Mouse (Mus musculus): Measurements from ENCODE around the gene Serpini1. TPM values are rescaled to one million over a fixed set of nuclear protein-coding genes. Genes with fewer than 3 reads are reported as not detected.

Serpini1 gene
- polyA plus RNA-seq, 1 experiment from 2014 or later: 44.9 TPM

DNA sequence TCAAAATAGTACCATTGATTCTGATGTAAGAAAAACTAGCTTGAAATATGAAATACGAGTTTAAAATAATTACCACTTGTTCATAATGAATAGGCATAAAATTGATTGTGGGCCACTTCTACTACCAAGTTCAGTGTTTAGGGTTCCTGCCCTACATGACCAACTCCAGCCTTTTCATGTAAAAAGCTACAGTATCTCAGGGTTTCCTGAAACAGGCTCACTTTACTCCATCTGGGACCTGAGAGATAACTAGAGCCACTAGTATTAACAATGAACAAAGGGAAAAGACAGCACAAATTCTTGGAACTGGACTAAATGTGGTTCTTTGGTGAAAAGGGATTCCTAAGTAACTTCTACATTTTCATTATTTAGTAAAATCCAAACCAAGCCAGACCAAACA, 13.1 kb upstream of the Serpini1 start:
- 86% methylated on average over 1 of the region's 1 CpGs for WGBS
- no peak overlapping the region for H3K4me2 ChIP-seq (ENCODE audit: low read length)
- ATAC-seq (replicated peaks; ENCODE audit: low FRiP score, low TSS enrichment, low read depth) (no peak), DNase-seq (ENCODE audit: low spot score) (no peak)
- H3K9me3 ChIP-seq (ENCODE audit: control insufficient read depth, low read length): no peaks in the 10 kb centered on the region
- no peaks in the 10 kb centered on the region for H3K4me1 ChIP-seq (replicated peaks; ENCODE audit: control insufficient read depth, insufficient read depth, low read length)
- no peak overlapping the region for H3K27ac ChIP-seq (ENCODE audit: low read depth)
- H3K9ac ChIP-seq (ENCODE audit: low read length): no peak overlapping the region
- H3K36me3 ChIP-seq (ENCODE audit: control insufficient read depth, insufficient read depth, low read length): peaks cover 15% of the 10 kb centered on the region
- H3K4me3 ChIP-seq (ENCODE audit: low read depth, low read length): no peak overlapping the region
- no peaks in the 10 kb centered on the region for H3K27me3 ChIP-seq (replicated peaks; ENCODE audit: control insufficient read depth, insufficient read depth, low read length)

DNA sequence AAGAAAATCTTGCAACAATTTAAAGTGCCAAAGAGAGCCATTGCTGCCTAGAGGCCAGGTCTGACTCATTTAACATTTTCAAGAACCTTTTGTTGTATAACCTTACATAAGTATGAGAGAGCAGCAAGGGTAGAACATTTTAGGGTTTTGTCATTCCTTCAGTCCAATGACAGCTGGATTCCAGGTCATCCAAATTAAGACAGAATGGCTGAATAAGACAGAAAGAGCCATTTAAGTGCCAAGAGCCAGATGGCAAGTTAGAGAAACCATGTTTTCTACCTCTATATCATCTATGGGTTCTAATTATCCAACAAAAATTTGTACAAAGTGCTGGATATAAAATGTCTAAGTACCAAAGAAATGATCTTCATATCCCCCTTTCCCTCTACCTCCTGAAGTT, 6.1 kb upstream of the Serpini1 start:
- Histone ChIP-seq H3K9ac (ENCODE audit: low read length) (no peak overlapping the region), H3K27me3 (replicated peaks; ENCODE audit: control insufficient read depth, insufficient read depth, low read length) (no peaks in the 10 kb centered on the region), H3K9me3 (ENCODE audit: control insufficient read depth, low read length) (no peaks in the 10 kb centered on the region), H3K4me3 (ENCODE audit: low read depth, low read length) (no peak overlapping the region), H3K4me2 (ENCODE audit: low read length) (no peak overlapping the region), H3K36me3 (ENCODE audit: control insufficient read depth, insufficient read depth, low read length) (no peaks in the 10 kb centered on the region), H3K27ac (ENCODE audit: low read depth) (no peak overlapping the region), H3K4me1 (replicated peaks; ENCODE audit: control insufficient read depth, insufficient read depth, low read length) (peaks cover 5% of the 10 kb centered on the region)
- no peak for DNase-seq (ENCODE audit: low spot score)
- no peak for ATAC-seq (replicated peaks; ENCODE audit: low FRiP score, low TSS enrichment, low read depth)

DNA sequence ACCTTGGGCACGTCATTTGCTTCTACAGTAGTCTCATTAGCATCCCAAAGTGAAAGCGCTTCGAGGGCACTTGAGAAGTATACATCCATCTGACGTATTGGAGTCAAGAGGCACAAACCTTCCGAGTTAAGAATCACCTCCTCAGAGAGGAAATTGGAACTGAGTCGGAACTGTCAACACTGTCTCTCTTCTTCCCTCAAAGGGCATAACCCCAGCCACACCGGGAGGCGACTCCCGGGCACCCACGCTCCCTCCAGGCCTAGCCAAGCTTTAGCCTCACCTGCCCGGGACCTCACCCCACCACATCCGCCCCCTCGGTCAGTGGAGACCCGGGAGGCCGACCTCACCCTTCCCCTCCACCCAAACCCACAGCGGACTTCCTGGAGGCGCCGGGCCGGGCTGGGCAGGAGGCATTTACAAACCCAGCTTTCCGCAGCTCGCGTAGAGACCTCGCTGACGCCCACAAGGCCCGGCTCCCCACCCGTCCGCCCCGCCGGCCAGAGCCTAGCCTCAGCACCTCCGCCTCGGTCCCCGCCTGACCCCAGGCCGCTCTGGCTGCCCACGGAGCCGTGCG, 1.1 kb upstream of the Serpini1 start:
- peak overlapping the region; percentile 84 for H3K4me2 ChIP-seq (ENCODE audit: low read length)
- no peaks in the 10 kb centered on the region for H3K27me3 ChIP-seq (replicated peaks; ENCODE audit: control insufficient read depth, insufficient read depth, low read length)
- under 1% methylated on average over 36 of the region's 36 CpGs for WGBS
- peak overlapping the region; percentile 87 for H3K9ac ChIP-seq (ENCODE audit: low read length)
- no peak for DNase-seq (ENCODE audit: low spot score)
- no peaks in the 10 kb centered on the region for H3K9me3 ChIP-seq (ENCODE audit: control insufficient read depth, low read length)
- H3K27ac ChIP-seq (ENCODE audit: low read depth): peak overlapping the region; percentile 82
- ATAC-seq (replicated peaks; ENCODE audit: low FRiP score, low TSS enrichment, low read depth): peak; percentile 55
- peak overlapping the region; percentile 89 for H3K4me3 ChIP-seq (ENCODE audit: low read depth, low read length)
- peaks cover 5% of the 10 kb centered on the region for H3K4me1 ChIP-seq (replicated peaks; ENCODE audit: control insufficient read depth, insufficient read depth, low read length)
- no peaks in the 10 kb centered on the region for H3K36me3 ChIP-seq (ENCODE audit: control insufficient read depth, insufficient read depth, low read length)

DNA sequence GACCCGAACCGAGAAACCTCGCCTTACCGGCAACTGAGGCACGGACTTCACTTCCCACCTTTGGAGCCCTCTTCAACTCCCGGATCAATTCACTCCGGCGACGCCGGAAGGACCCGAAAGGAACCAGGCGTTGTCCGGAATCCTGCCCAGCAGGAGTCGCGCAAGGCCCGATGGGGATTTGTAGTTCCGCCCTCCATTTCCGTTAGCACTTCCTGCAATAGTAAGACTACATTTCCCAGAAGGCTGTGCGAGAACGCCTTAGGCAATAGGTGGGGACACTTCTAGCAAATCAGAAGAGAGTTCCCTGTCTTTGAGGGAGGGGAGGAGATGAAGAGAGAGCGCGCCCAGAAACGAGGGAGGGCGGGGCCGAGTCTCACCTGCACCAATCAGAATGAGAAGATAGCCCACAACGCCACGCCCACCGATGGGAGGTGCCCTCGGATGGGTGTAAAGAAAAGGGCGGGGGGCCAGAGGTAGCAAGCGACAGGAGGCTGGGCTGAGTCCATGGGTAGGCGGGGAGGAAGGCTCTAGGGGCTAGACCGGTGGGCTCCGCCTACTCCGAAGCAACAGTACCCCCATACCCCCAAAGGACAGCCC, 554 bp upstream of the Serpini1 start, which contains the start of gene Pdcd10:
Pdcd10 (minus strand) TSS at position 162 of the 597 bp plus-strand sequence.
- H3K27ac ChIP-seq (ENCODE audit: low read depth): peak within 1 kb of the TSS; percentile 82
- WGBS: under 1% methylated on average over 34 of the region's 35 CpGs

DNA sequence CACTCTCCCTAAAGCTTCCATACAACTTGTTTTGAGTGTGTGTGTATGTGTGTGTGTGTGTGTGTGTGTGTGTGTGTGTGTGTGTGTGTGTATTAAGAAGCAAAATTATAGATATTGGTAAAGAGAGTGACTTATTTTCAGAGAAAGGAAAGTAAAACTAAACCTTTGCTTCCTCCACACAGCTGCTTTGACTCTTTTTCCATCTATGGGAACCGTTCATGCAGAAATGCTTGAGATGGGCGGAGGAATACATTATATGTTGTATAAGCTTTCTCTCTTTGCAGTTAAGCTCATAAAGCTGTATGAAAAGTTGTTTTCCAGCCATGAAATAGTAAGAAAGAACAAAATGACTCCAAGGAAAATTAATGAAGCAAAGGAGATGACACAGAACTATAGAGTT, 16.7 kb downstream of the Serpini1 start:
- DNase-seq (ENCODE audit: low spot score): no peak
- no peak for ATAC-seq (replicated peaks; ENCODE audit: low FRiP score, low TSS enrichment, low read depth)
- no peak overlapping the region for H3K4me3 ChIP-seq (ENCODE audit: low read depth, low read length)
- H3K27ac ChIP-seq (ENCODE audit: low read depth): no peak overlapping the region
- no peaks in the 10 kb centered on the region for H3K27me3 ChIP-seq (replicated peaks; ENCODE audit: control insufficient read depth, insufficient read depth, low read length)
- H3K36me3 ChIP-seq (ENCODE audit: control insufficient read depth, insufficient read depth, low read length): no peaks in the 10 kb centered on the region
- H3K4me2 ChIP-seq (ENCODE audit: low read length): no peak overlapping the region
- no peaks in the 10 kb centered on the region for H3K4me1 ChIP-seq (replicated peaks; ENCODE audit: control insufficient read depth, insufficient read depth, low read length)
- H3K9ac ChIP-seq (ENCODE audit: low read length): no peak overlapping the region
- H3K9me3 ChIP-seq (ENCODE audit: control insufficient read depth, low read length): no peaks in the 10 kb centered on the region
- WGBS: 82% methylated on average over 2 of the region's 2 CpGs

More for the DNA sequence above, 554 bp upstream of the Serpini1 start, which contains the start of gene Pdcd10:
- Histone ChIP-seq H3K4me2 (ENCODE audit: low read length) (peak within 1 kb of the TSS; percentile 84), H3K4me1 (replicated peaks; ENCODE audit: control insufficient read depth, insufficient read depth, low read length) (peaks cover 5% of the 10 kb centered on the region), H3K9me3 (ENCODE audit: control insufficient read depth, low read length) (no peaks in the 10 kb centered on the region), H3K9ac (ENCODE audit: low read length) (peak within 1 kb of the TSS; percentile 87), H3K36me3 (ENCODE audit: control insufficient read depth, insufficient read depth, low read length) (no peaks in the 10 kb centered on the region), H3K4me3 (ENCODE audit: low read depth, low read length) (peak within 1 kb of the TSS; percentile 89), H3K27me3 (replicated peaks; ENCODE audit: control insufficient read depth, insufficient read depth, low read length) (no peaks in the 10 kb centered on the region)
- DNase-seq (ENCODE audit: low spot score) (peak; percentile 99), ATAC-seq (replicated peaks; ENCODE audit: low FRiP score, low TSS enrichment, low read depth) (peak; percentile 98)

DNA sequence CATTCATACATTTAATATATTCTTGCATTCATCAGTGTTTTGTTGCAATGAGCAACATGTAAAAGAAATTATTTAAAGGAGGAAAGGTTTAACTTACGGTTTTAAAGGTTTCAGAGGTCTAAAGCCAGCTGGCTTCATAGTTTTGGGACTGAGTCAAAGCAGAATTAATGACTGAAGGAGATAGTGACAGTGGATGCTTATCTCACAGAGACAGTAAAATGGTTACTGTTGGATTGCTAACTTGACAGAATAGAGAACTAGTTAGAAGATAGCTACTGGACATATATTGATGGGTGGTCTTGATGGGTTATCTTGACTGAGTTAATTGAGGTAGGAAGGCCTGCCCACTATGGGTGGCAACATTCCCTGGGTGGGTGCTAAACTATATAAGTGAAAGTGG, 18.2 kb downstream of the Serpini1 start:
- no peak overlapping the region for H3K27ac ChIP-seq (ENCODE audit: low read depth)
- WGBS: 75% methylated on average over 1 of the region's 1 CpGs
- H3K27me3 ChIP-seq (replicated peaks; ENCODE audit: control insufficient read depth, insufficient read depth, low read length): no peaks in the 10 kb centered on the region
- no peak overlapping the region for H3K4me2 ChIP-seq (ENCODE audit: low read length)
- ATAC-seq (replicated peaks; ENCODE audit: low FRiP score, low TSS enrichment, low read depth) (no peak), DNase-seq (ENCODE audit: low spot score) (no peak)
- no peak overlapping the region for H3K4me3 ChIP-seq (ENCODE audit: low read depth, low read length)
- no peaks in the 10 kb centered on the region for H3K9me3 ChIP-seq (ENCODE audit: control insufficient read depth, low read length)
- H3K9ac ChIP-seq (ENCODE audit: low read length): no peak overlapping the region
- H3K36me3 ChIP-seq (ENCODE audit: control insufficient read depth, insufficient read depth, low read length): no peaks in the 10 kb centered on the region
- no peaks in the 10 kb centered on the region for H3K4me1 ChIP-seq (replicated peaks; ENCODE audit: control insufficient read depth, insufficient read depth, low read length)

DNA sequence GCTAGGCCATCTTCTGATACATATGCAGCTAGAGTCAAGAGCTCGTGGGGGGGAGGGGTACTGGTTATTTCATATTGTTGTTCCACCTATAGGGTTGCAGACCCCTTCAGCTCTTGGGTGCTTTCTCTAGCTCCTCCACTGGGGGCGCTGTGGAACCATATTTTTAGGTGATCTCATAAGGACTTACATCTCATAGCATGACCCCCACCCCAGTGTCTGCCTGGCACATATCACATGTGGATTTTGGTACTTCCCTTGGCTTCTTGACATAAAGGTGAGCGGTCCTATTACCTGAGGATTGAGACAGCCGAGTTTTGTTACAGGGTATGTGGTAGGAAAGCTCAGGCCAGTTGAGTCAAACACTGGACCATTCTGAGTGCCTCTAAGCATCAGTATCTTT, 22.0 kb downstream of the Serpini1 start:
- Histone ChIP-seq H3K4me1 (replicated peaks; ENCODE audit: control insufficient read depth, insufficient read depth, low read length) (no peaks in the 10 kb centered on the region), H3K9me3 (ENCODE audit: control insufficient read depth, low read length) (no peaks in the 10 kb centered on the region), H3K36me3 (ENCODE audit: control insufficient read depth, insufficient read depth, low read length) (no peaks in the 10 kb centered on the region), H3K4me3 (ENCODE audit: low read depth, low read length) (no peak overlapping the region), H3K27me3 (replicated peaks; ENCODE audit: control insufficient read depth, insufficient read depth, low read length) (no peaks in the 10 kb centered on the region), H3K9ac (ENCODE audit: low read length) (no peak overlapping the region), H3K27ac (ENCODE audit: low read depth) (no peak overlapping the region), H3K4me2 (ENCODE audit: low read length) (no peak overlapping the region)
- ATAC-seq (replicated peaks; ENCODE audit: low FRiP score, low TSS enrichment, low read depth) (no peak), DNase-seq (ENCODE audit: low spot score) (no peak)
- 52% methylated on average over 4 of the region's 4 CpGs for WGBS

DNA sequence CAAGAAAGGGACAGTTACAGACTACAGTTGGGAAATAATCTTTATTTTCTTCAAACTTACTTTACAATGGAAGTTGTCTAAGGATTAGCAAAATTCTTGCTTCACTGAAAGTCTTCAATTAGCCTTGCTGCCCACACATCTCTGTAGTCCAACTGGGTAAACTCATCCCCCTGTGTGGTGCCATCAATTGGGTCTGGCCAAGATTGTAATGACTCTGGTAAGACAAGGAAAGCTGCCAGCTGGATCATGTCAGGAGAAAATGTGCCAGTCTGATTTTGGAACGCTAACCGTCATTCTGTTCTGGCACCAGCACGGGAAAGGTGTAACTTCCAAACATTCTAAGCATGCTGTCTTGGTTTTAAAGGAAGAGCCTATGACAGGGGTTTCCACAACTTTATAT, 25.9 kb downstream of the Serpini1 start:
- 87% methylated on average over 3 of the region's 3 CpGs for WGBS
- H3K36me3 ChIP-seq (ENCODE audit: control insufficient read depth, insufficient read depth, low read length): no peaks in the 10 kb centered on the region
- H3K27me3 ChIP-seq (replicated peaks; ENCODE audit: control insufficient read depth, insufficient read depth, low read length): no peaks in the 10 kb centered on the region
- DNase-seq (ENCODE audit: low spot score): no peak
- H3K4me3 ChIP-seq (ENCODE audit: low read depth, low read length): no peak overlapping the region
- H3K4me2 ChIP-seq (ENCODE audit: low read length): no peak overlapping the region
- no peak overlapping the region for H3K9ac ChIP-seq (ENCODE audit: low read length)
- no peaks in the 10 kb centered on the region for H3K9me3 ChIP-seq (ENCODE audit: control insufficient read depth, low read length)
- no peak for ATAC-seq (replicated peaks; ENCODE audit: low FRiP score, low TSS enrichment, low read depth)
- H3K27ac ChIP-seq (ENCODE audit: low read depth): no peak overlapping the region
- H3K4me1 ChIP-seq (replicated peaks; ENCODE audit: control insufficient read depth, insufficient read depth, low read length): no peaks in the 10 kb centered on the region

DNA sequence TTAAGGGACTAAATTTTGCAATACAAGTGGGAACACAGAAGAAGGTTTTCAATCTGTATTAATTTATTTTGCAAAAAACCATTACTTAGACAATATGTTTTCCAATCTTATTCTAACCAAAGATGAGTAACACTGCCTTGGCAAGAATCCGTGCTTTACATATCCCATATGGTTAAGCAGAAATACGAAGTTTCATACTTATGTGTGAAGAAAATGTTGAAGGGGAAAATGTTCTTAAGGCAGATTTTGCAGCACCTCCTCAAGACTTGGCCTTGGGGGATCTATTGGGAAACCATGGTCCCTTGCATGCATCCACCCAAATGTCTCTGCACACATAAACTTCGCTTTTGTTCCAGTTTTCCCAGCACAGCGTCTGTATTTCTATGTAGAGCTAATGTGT, 27.6 kb downstream of the Serpini1 start:
- Histone ChIP-seq H3K27ac (ENCODE audit: low read depth) (no peak overlapping the region), H3K4me3 (ENCODE audit: low read depth, low read length) (no peak overlapping the region), H3K4me2 (ENCODE audit: low read length) (no peak overlapping the region), H3K4me1 (replicated peaks; ENCODE audit: control insufficient read depth, insufficient read depth, low read length) (no peaks in the 10 kb centered on the region), H3K9ac (ENCODE audit: low read length) (no peak overlapping the region), H3K27me3 (replicated peaks; ENCODE audit: control insufficient read depth, insufficient read depth, low read length) (no peaks in the 10 kb centered on the region), H3K36me3 (ENCODE audit: control insufficient read depth, insufficient read depth, low read length) (no peaks in the 10 kb centered on the region), H3K9me3 (ENCODE audit: control insufficient read depth, low read length) (no peaks in the 10 kb centered on the region)
- DNase-seq (ENCODE audit: low spot score) (no peak), ATAC-seq (replicated peaks; ENCODE audit: low FRiP score, low TSS enrichment, low read depth) (no peak)
- 89% methylated on average over 4 of the region's 4 CpGs for whole genome bisulfite sequencing

Measured in intestine, embryonic 14.5 days (tissue).